Mouse (Mus musculus): ENCODE results near the gene Rnf207.

GRCm38 (mm10) chr4:152287317-152288120 lies 31.3 kb downstream of the Rnf207 start:
- TF ChIP-seq POLR2A (IDR thresholded peaks at IDR 0.05; ENCODE audit: low read depth, low read length) (no peak), CTCF (IDR thresholded peaks at IDR 0.05; ENCODE audit: extremely low read depth, insufficient read length, insufficient replicate concordance, low read depth, low read length) (no peak)
